Comparison of ENCODE assay signal across 10 mouse cellular contexts in the genomic region with DNA sequence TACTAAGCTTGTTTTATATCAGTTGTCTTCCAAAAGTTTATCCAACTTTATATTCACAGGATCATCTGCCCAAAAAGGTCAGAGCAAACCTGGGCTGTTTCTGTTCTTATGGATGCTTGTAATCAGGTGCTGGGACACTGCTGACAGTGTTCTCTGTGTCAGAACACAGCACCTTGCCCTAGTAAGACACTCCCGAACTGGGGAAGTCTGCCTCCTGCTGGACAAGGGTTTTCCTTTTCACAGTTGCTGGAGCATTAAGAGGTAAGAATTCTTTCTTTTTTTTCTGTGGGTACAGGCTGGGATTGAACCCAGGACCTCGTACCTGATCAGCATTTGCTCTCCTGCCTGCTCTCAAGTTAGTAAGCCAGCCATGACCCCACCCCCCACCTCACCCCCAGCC.
DNase-seq lines count a peak whose midpoint lies in the region; ATAC-seq and TF ChIP-seq lines count a peak whose summit lies in the region.
"Had no signal": no experiment of that assay in that cellular context is flagged by ENCODE, and none has a peak within 500 bp of the region (broad histone marks: within the 10 kb centered on the region; RNA-seq: fewer than 3 reads in every experiment).

No protein-coding gene starts in this region.

- H3K9me3 ChIP-seq in kidney, embryonic 14.5 days (ENCODE audit: control insufficient read depth, low read length) = no peaks in the 10 kb centered on the region
- H3K9me3 ChIP-seq in forebrain, embryonic 16.5 days (ENCODE audit: control insufficient read depth, low read length) = no peaks in the 10 kb centered on the region
- no peaks in the 10 kb centered on the region for H3K9me3 ChIP-seq in forebrain, embryonic 14.5 days (replicated peaks; ENCODE audit: control insufficient read depth, low read length)
- H3K9me3 ChIP-seq: embryonic facial prominence, embryonic 12.5 days; neural tube, embryonic 12.5 days had no signal

- no peaks in the 10 kb centered on the region for H3K4me1 ChIP-seq in kidney, embryonic 14.5 days (ENCODE audit: control insufficient read depth, insufficient read depth, low read length)
- H3K4me1 ChIP-seq in embryonic fibroblast, embryonic 13.5 days (ENCODE audit: control insufficient read depth, insufficient read depth, low read length) = no peaks in the 10 kb centered on the region
- no peaks in the 10 kb centered on the region for H3K4me1 ChIP-seq in forebrain, embryonic 16.5 days (replicated peaks; ENCODE audit: control insufficient read depth, insufficient read depth, low read length)
- H3K4me1 ChIP-seq in forebrain, embryonic 14.5 days (ENCODE audit: control insufficient read depth, insufficient read depth, low read length) = no peaks in the 10 kb centered on the region
- H3K4me1 ChIP-seq: embryonic facial prominence, embryonic 12.5 days; neural tube, embryonic 12.5 days had no signal

- 0 out of 2 replicates have a peak, but pooled peaks have one; percentile 3 for TF ChIP-seq CTCF in embryonic fibroblast, embryonic 13.5 days (IDR thresholded peaks at IDR 0.05; ENCODE audit: borderline replicate concordance, insufficient read depth, low read length)

- H3K4me2 ChIP-seq in kidney, embryonic 14.5 days (replicated peaks; ENCODE audit: low read depth, low read length) = no peak overlapping the region
- no peak overlapping the region for H3K4me2 ChIP-seq in forebrain, embryonic 16.5 days (ENCODE audit: low read length)
- H3K4me2 ChIP-seq in forebrain, embryonic 14.5 days (ENCODE audit: low read length) = no peak overlapping the region
- H3K4me2 ChIP-seq: embryonic facial prominence, embryonic 12.5 days; neural tube, embryonic 12.5 days had no signal

- no peak overlapping the region for H3K9ac ChIP-seq in kidney, embryonic 14.5 days (ENCODE audit: low read depth, low read length)
- H3K9ac ChIP-seq in forebrain, embryonic 16.5 days (replicated peaks; ENCODE audit: low read depth, low read length) = no peak overlapping the region
- H3K9ac ChIP-seq in forebrain, embryonic 14.5 days (ENCODE audit: low read length) = no peak overlapping the region
- H3K9ac ChIP-seq: embryonic facial prominence, embryonic 12.5 days; neural tube, embryonic 12.5 days had no signal

- H3K36me3 ChIP-seq in kidney, embryonic 14.5 days (ENCODE audit: control insufficient read depth, insufficient read depth, low read length) = peaks cover 11% of the 10 kb centered on the region; the same call in 1 of the 2 replicates
- no peaks in the 10 kb centered on the region for H3K36me3 ChIP-seq in forebrain, embryonic 16.5 days (ENCODE audit: control insufficient read depth, insufficient read depth)
- H3K36me3 ChIP-seq in forebrain, embryonic 14.5 days (ENCODE audit: control insufficient read depth, insufficient read depth, low read length) = 0 out of 2 replicates have a peak, but pooled peaks cover 9% of the 10 kb centered on the region

- WGBS in kidney, embryonic 14.5 days = 72% methylated on average over 2 of the region's 2 CpGs
- 67% methylated on average over 2 of the region's 2 CpGs for WGBS in forebrain, embryonic 16.5 days
- 51% methylated on average over 2 of the region's 2 CpGs for WGBS in forebrain, embryonic 14.5 days

- ATAC-seq in kidney, embryonic 14.5 days (ENCODE audit: low FRiP score, low TSS enrichment) = no peak
- ATAC-seq in megakaryocyte progenitor cell, adult 5-6 weeks (replicated peaks; ENCODE audit: poor library complexity) = 0 out of 2 replicates have a peak, but pooled peaks have one; percentile 14
- no peak for ATAC-seq in forebrain, embryonic 16.5 days
- no peak for ATAC-seq in forebrain, embryonic 14.5 days

- H3K27me3 ChIP-seq in kidney, embryonic 14.5 days (ENCODE audit: control insufficient read depth, insufficient read depth, low read length) = no peaks in the 10 kb centered on the region
- H3K27me3 ChIP-seq in forebrain, embryonic 16.5 days (replicated peaks; ENCODE audit: control insufficient read depth, insufficient read depth, low read length) = no peaks in the 10 kb centered on the region
- H3K27me3 ChIP-seq in forebrain, embryonic 14.5 days (replicated peaks; ENCODE audit: control insufficient read depth, insufficient read depth, low read length) = no peaks in the 10 kb centered on the region
- H3K27me3 ChIP-seq: embryonic facial prominence, embryonic 12.5 days; neural tube, embryonic 12.5 days had no signal

- peak; percentile 20 for DNase-seq in kidney, adult 9 months
- peak; percentile 30 for DNase-seq in MN1 (ENCODE audit: low spot score)
- no peak for DNase-seq in ovary, adult 18-20 months (ENCODE audit: low spot score)
- DNase-seq in forebrain, embryonic 14.5 days (ENCODE audit: low spot score) = no peak

- H3K4me3 ChIP-seq in kidney, embryonic 14.5 days (ENCODE audit: low read length) = no peak overlapping the region
- H3K4me3 ChIP-seq in embryonic fibroblast, embryonic 13.5 days (ENCODE audit: insufficient read depth, low read length) = no peak overlapping the region
- H3K4me3 ChIP-seq in forebrain, embryonic 16.5 days (replicated peaks; ENCODE audit: low read length) = no peak overlapping the region
- H3K4me3 ChIP-seq in forebrain, embryonic 14.5 days (ENCODE audit: low read depth, low read length) = no peak overlapping the region
- H3K4me3 ChIP-seq: embryonic facial prominence, embryonic 12.5 days; neural tube, embryonic 12.5 days had no signal

- no peak overlapping the region for H3K27ac ChIP-seq in kidney, embryonic 14.5 days (ENCODE audit: low read depth, low read length)
- H3K27ac ChIP-seq in embryonic fibroblast, embryonic 13.5 days (ENCODE audit: insufficient read depth, low read length) = no peak overlapping the region
- no peak overlapping the region for H3K27ac ChIP-seq in forebrain, embryonic 16.5 days (ENCODE audit: low read length)
- no peak overlapping the region for H3K27ac ChIP-seq in forebrain, embryonic 14.5 days (ENCODE audit: low read depth, low read length)
- H3K27ac ChIP-seq: embryonic facial prominence, embryonic 12.5 days; neural tube, embryonic 12.5 days had no signal

- TF ChIP-seq POLR2A in embryonic fibroblast, embryonic 13.5 days (IDR thresholded peaks at IDR 0.05; ENCODE audit: low read depth, low read length) = no peak

Comparison
In these comparisons a context has a peak if more than half of its experiments do, and no peak if none do; other contexts are left out.
1. DNase-seq: peak in kidney, adult 9 months (single experiment) and MN1 (single experiment); none in ovary, adult 18-20 months (single experiment) and forebrain, embryonic 14.5 days (single experiment).